Mouse (Mus musculus) mouse trophoblast stem cell (cell line): ENCODE data around the gene Zfp655.
"Not testable (repeated sequence)": the region's sequence is repeated elsewhere in the genome, so short reads cannot be mapped to it uniquely, and the experiment has no call there.

ENCODE experiments used
- in situ Hi-C, 2 experiments: fragments of 300-500 bp; cut with MseI, MboI; formaldehyde crosslinking; loops; 2 replicates in 1 of 2; 3 replicates in 1 of 2; pipeline ENCODE4 v1.15.1; 2025

Zfp655 gene

GRCm38 (mm10) chr5:145231367-145231871, at the start of gene Zfp655:
Gene Zfp655, plus strand, starts transcription at chr5:145231715.
- in situ Hi-C loops, result no loop called here

DNA sequence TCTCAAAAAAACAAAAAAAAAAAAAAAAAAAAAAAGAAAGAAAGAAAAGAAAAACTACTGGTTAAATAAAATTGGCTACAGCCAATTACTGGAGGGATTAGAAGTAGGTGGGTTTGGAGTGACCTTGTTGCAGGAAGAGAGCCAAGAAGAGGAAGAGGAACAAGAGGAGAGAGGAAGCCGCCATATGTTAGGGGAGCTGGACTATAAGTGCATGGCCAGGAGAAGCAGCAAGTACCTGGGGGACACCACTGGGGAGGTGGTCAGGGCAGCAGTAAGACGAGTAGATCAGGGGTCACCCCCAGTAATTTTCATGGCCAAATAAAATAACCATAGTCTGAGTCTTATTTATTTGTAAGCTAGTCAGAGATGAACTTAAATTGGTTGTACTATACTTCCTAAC, 46.3 kb upstream of the Zfp655 start:
- in situ Hi-C loops, result no loop called here

DNA sequence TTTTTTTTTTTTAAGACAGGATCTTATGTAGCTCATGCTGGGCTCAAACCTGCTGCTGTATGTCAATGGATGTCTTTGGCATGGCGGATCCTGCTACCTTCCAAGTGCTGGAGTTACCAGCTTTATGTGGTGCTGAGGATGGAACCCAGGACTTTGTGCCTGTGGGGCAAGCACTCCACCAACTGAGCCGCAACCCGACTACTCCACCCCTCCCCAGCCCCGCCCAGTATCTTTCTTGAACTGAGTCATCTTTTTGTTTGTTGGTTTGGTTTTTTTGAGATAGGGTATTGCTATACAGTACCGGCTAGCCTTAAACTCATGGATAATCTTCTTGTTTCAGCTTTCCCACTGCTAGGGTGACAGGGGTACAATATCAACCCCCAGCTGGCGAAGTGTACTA, 42.1 kb upstream of the Zfp655 start:
- in situ Hi-C loops, result no loop called here

- in situ Hi-C loops, result no loop called here
Observed at GRCm38 (mm10) chr5:145190373-145190772, 41.1 kb upstream of the Zfp655 start.

GRCm38 (mm10) chr5:145190875-145191798, 40.4 kb upstream of the Zfp655 start:
- in situ Hi-C loops, result no loop called here

GRCm38 (mm10) chr5:145191962-145192361, 39.6 kb upstream of the Zfp655 start, which contains the start of gene Atp5j2:
Gene Atp5j2, minus strand, starts transcription at chr5:145192062.
- in situ Hi-C loops, result no loop called here

DNA sequence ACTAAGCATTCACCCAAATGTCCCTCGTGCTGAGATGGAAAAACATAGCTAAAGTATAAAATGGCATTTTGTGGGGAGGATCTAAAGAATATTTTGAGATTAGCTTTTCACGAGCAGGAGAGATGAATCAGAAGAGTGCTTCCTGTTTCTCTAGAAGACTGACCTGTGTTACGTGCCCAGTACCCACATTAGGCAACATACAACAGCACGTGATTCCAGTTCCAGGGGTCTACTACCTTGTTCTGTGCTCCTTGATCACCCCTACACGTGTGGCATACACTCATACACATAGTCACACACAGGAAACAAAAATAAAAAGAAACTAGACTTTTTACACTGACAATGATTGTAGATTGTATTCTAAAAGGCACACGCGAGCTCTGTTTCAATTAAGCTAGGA, 31.1 kb upstream of the Zfp655 start:
- in situ Hi-C loops, result no loop called here

GRCm38 (mm10) chr5:145201321-145201991, 30.1 kb upstream of the Zfp655 start, which contains the start of gene Zkscan14:
Gene Zkscan14, minus strand, starts transcription at chr5:145201868.
- in situ Hi-C loops, result no loop called here

DNA sequence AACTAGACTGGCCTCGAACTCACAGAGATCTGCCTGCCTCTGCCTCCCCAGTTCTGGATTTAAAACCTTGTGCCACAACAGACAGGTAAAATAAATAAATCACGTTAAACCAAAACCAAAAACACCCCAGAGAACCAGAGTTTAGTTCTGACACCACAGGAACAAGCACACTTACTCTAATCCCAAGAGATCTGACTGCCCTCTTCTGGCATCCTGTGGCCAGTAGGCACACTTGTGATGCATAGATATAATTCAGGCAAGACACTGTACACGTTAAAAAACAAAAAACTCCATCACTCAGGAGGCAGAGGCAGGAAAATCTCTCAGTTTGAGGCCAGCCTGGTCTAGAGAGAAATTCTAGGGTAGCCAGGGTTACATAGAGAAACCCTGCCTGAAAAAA, 29.1 kb upstream of the Zfp655 start:
- in situ Hi-C loops, result no loop called here

GRCm38 (mm10) chr5:145203936-145204691, 27.4 kb upstream of the Zfp655 start, which contains the start of gene Zkscan5:
Gene Zkscan5, plus strand, starts transcription at chr5:145204562.
- in situ Hi-C loops, result no loop called here

GRCm38 (mm10) chr5:145205041-145205440, 26.5 kb upstream of the Zfp655 start:
- in situ Hi-C loops, result no loop called here

DNA sequence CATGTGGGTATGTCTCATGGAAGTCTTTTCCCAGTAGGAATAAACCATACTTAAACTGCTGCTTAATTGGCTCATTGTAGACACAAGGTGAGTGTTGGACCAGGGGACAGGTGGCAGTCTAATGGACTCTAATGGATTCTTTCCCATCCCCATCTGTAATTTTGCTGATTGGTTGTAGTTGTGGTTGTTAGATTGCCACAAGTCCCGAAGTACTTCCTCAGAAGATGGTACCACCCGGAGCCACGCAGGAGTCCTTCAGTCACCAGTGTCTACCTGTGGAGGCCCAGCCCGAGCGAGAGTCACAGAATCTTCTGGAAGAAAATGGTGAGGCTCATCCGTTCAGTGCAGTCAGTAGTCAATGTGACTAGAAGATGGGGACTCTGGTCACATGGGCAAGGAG, 24.1 kb upstream of the Zfp655 start:
- in situ Hi-C loops, result no loop called here

- in situ Hi-C loops, result no loop called here
Observed at GRCm38 (mm10) chr5:145207954-145208353, 23.6 kb upstream of the Zfp655 start.

DNA sequence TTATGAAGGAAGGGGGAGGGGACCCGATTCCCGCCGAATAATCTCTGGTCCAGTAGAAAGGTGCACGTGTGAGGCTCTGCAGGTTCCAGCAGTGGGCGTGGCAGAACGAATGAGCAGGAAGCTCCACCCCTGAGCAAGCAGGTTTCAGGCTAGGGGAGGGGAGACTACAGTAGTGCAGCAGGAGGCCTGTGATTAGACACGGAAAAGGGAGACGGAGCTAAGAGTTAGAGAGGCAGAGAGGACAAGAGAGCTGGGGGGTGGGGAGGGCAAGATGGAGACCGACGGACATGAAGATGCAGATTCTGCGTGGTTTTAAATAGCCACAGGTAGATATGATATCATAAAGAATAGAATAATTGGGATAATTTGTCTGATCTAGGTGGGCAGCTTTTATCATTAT, 23.1 kb upstream of the Zfp655 start:
- in situ Hi-C loops, result not testable (repeated sequence)

- in situ Hi-C loops, result loop anchor here in 1 of 2 experiments (10.0 kb wide), 1 partner anchor 153 kb away; no protein-coding TSS in a partner anchor
Observed at GRCm38 (mm10) chr5:145211340-145211739, 20.2 kb upstream of the Zfp655 start.

GRCm38 (mm10) chr5:145212216-145212615, 19.3 kb upstream of the Zfp655 start:
- in situ Hi-C loops, result loop anchor here in 1 of 2 experiments (10.0 kb wide), 1 partner anchor 153 kb away; no protein-coding TSS in a partner anchor

GRCm38 (mm10) chr5:145213505-145213904, 18.0 kb upstream of the Zfp655 start:
- in situ Hi-C loops, result loop anchor here in 1 of 2 experiments (10.0 kb wide), 1 partner anchor 151 kb away; no protein-coding TSS in a partner anchor

DNA sequence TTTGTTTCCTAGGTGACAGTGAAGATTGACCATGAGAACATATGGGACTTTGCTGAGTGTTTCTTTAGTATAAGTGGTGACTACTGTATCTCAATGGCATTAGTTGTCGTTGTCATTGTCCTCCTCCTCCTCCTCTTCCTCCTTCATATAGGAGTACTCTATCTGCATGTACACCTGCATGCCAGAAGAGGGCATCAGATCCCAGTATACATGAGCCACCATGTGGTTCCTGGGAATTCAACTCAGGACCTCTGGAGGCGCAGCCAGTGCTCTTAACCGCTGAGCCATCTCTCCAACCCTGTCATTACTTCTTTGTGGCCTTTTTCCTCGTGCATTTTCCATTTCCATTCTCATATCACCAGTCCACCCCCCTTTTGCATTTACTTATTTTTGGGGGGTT, 16.8 kb upstream of the Zfp655 start:
- in situ Hi-C loops, result loop anchor here in 1 of 2 experiments (10.0 kb wide), 1 partner anchor 150 kb away; no protein-coding TSS in a partner anchor

DNA sequence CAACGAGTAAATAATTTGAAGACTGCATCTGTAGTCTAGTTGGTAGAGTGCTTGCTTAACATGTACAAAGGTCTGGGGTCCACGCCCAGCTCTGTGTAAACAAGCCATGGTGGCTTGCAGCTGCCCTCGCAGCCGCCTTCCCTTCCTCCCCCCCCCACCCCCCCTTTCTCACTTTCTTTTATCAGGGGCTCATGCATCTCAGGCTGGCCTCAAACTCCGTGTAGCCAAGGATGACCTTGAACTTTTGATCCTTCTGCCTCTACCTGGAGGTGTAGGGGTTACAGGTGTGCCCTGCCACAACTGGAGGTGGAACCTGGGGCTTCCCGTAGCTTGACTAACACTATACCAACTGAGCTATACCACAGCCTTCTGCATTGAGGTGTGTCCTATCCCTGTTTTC, 13.8 kb upstream of the Zfp655 start:
- in situ Hi-C loops, result loop anchor here in 1 of 2 experiments (10.0 kb wide), 1 partner anchor 147 kb away; no protein-coding TSS in a partner anchor

DNA sequence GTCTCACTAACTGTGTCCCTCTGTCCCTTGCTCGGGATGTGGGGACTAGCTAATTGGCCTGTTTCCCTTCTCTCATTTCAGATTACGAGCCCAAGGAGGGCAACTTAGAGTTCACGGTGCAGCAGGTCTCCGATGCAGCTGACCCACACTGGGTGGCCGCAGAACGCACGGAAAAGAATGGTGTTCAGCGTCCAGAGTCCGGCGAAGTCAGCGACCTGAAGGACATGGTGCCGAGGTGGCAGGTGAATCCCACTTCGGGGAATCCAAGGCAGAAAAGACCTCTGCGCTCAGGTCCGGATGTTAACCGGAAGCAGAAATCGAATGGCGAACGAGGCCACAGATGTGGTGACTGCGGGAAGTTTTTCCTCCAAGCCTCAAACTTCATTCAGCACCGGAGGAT, 13.3 kb upstream of the Zfp655 start:
- in situ Hi-C loops, result loop anchor here in 1 of 2 experiments (10.0 kb wide), 1 partner anchor 147 kb away; no protein-coding TSS in a partner anchor

- in situ Hi-C loops, result loop anchor here in 1 of 2 experiments (10.0 kb wide), 1 partner anchor 146 kb away; no protein-coding TSS in a partner anchor
Observed at GRCm38 (mm10) chr5:145218671-145219070, 12.8 kb upstream of the Zfp655 start.
